Mouse (Mus musculus) embryonic facial prominence, embryonic 10.5 days (tissue): ENCODE measurements around the gene Aagab. TPM values are rescaled to one million over a fixed set of nuclear protein-coding genes. Genes with fewer than 3 reads are reported as not detected.

Experiments
- DNase-seq: peaks from one replicate; pipeline ENCODE4 v3.0.0-alpha.2; 2017; ENCODE audit warnings: low spot score
- H3K27ac ChIP-seq: fragments of 300-500 bp; sonication (generic); replicated peaks from 2 replicates; pipeline ENCODE4 v1.5.1; 2016; ENCODE audit warnings: mild to moderate bottlenecking
- H3K27me3 ChIP-seq: fragments of 300-500 bp; sonication (generic); replicated peaks from 2 replicates; pipeline ENCODE4 v1.6.1; 2016; ENCODE audit warnings: low read depth, mild to moderate bottlenecking; ENCODE audit not compliant: poor library complexity, severe bottlenecking
- H3K36me3 ChIP-seq: fragments of 300-500 bp; sonication (generic); replicated peaks from 2 replicates; pipeline ENCODE4 v1.6.1; 2016; ENCODE audit warnings: mild to moderate bottlenecking, moderate library complexity
- H3K4me1 ChIP-seq: fragments of 300-500 bp; sonication (generic); 2 replicates; pipeline ENCODE4 v1.6.1; 2016
- H3K4me3 ChIP-seq: fragments of 300-500 bp; sonication (generic); 2 replicates; pipeline ENCODE4 v1.5.1; 2016; ENCODE audit warnings: mild to moderate bottlenecking, moderate library complexity
- H3K9me3 ChIP-seq: fragments of 300-500 bp; sonication (generic); 2 replicates; pipeline ENCODE4 v1.6.1; 2016; ENCODE audit warnings: mild to moderate bottlenecking
- WGBS: fragments of 180-500 bp; shearing (Covaris S2); methylation state at CpG from one replicate; pipeline ENCODE4 v1.1.7; 2016; 5-methylcytosine and 5-hydroxymethylcytosine counted together
- polyA plus RNA-seq: library from polyadenylated mRNA; unstranded; fragments of >200 nt; fragmentation: Nextera tagmentation; extraction: Ambion mirVana; gene quantifications from 2 replicates; pipeline ENCODE4 v1.2.1, GENCODE M21; 2016

Gene Aagab
- polyA plus RNA-seq, 1 experiment from 2014 or later, result 37.4 TPM

GRCm38 (mm10) chr9:63687413-63688015, 85.1 kb downstream of the Aagab start:
- Histone ChIP-seq H3K4me1 (0 out of 2 replicates have a peak, but pooled peaks cover 11% of the 10 kb centered on the region), H3K36me3 (peaks cover 58% of the 10 kb centered on the region), H3K27ac (no peak overlapping the region), H3K4me3 (no peak overlapping the region), H3K27me3 (no peaks in the 10 kb centered on the region), H3K9me3 (peaks cover 4% of the 10 kb centered on the region; the same call in 1 of the 2 replicates)
- WGBS, result 88% methylated on average over 7 of the region's 7 CpGs
- no peak for DNase-seq

GRCm38 (mm10) chr9:63690511-63690910, 88.1 kb downstream of the Aagab start:
- Histone ChIP-seq H3K4me1 (peaks cover 14% of the 10 kb centered on the region; the same call in 1 of the 2 replicates), H3K36me3 (peaks cover 54% of the 10 kb centered on the region), H3K27me3 (no peaks in the 10 kb centered on the region), H3K9me3 (peaks cover 4% of the 10 kb centered on the region; the same call in 1 of the 2 replicates), H3K27ac (no peak overlapping the region), H3K4me3 (no peak overlapping the region)
- WGBS, result 91% methylated on average over 1 of the region's 1 CpGs
- DNase-seq, result no peak

GRCm38 (mm10) chr9:63691960-63692359, 89.5 kb downstream of the Aagab start:
- Histone ChIP-seq H3K27me3 (no peaks in the 10 kb centered on the region), H3K36me3 (peaks cover 41% of the 10 kb centered on the region), H3K4me1 (peaks cover 22% of the 10 kb centered on the region), H3K9me3 (peaks cover 4% of the 10 kb centered on the region; the same call in 1 of the 2 replicates), H3K27ac (no peak overlapping the region), H3K4me3 (no peak overlapping the region)
- WGBS, result 72% methylated on average over 2 of the region's 2 CpGs
- no peak for DNase-seq

Other genes starting within 250 kb of the Aagab start
- 34.4 and 37.7 TPM in 2 replicates for gene Map2k5, start 224.8 kb upstream of the Aagab start, polyA plus RNA-seq
- gene 2300009A05Rik, start 203.4 kb upstream of the Aagab start, polyA plus RNA-seq, result 37.8 and 38.3 TPM in 2 replicates
- gene Iqch, start 167 bp upstream of the Aagab start, polyA plus RNA-seq, result 0.09 TPM in 1 of 2 replicates, not detected in the other
- 23.4 and 25.5 TPM in 2 replicates for gene Smad3, start 155.3 kb downstream of the Aagab start, polyA plus RNA-seq